Mouse (Mus musculus): ENCODE measurements around the gene Bckdha.

The Bckdha gene

DNA sequence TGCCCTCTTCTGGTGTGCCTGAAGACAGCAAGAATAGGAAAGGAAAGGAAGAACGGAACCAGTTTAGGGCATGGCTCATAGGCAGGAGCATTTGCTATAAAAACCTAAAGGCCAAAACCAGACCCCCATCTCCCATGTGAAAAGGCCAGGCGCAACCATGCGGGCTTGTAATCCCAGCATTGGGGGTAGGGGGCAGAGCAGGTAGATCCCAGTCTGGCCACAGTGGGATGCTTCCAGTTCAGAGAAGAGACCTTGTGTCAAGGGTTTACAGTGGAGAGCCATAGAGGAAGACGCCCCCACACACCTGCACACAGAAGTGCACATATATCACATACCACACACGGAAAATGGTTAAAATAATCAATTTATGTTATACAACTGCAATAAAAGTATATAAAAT is 44.7 kb downstream of the Bckdha start:
- no peak for DNase-seq (ENCODE audit: low read depth)

DNA sequence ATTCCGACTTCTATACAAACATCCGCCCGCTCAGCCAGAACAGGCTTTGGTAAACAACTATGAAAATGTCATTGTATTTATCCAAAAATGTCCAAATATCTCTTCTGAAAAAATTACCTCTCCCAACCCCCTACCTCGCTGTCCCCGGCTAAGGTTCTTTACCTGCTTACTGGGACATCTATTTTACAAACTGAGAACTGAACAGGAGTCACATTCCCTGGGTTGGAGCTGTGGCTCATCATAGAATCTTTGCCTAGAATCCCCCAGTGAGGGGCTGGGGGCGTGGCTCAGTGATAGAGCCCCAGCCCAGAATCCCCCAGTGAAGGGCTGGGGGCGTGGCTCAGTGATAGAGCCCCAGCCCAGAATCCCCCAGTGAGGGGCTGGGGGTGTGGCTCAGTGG is 47.3 kb downstream of the Bckdha start:
- no peak for DNase-seq (ENCODE audit: low read depth)

DNA sequence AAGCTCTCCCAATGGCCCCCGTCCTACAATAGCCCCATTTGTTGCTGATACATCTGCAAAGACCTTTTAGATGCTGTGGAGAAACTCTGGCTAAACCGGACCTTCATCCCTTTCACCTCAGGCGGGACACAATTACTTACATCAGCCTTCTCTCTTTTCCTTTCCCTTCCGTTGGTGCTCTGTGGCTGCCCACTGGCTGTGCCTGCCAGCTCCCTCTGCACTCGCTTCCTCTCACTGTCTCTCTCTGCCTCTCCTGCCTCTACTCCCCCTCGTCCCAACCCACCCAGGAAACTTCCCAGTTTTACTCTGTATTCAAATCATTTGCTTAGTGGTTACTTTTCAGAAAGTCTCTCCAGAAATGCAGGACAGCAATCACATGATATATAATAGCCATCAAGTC is 48.7 kb downstream of the Bckdha start:
- no peak for DNase-seq (ENCODE audit: low read depth)

DNA sequence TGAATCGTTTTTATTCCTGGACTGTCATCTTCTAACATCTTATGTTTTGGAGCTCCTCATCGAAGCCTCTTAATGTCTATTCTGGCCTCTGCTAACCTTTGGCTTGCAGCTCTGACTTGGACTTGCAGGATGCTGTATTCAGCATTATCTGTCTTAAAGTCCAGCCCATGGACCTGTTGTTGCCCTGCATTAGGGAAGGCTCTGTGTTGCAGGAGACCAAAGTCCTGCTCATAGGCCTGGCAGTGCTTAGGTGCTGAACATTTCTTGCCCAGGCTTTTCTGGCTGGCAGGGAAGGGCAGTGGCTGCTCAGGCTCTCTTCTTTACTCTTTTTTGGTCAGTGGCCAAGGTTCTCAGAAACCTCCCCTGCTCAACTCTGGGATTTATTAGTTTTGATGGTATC is 51.6 kb downstream of the Bckdha start:
- DNase-seq (ENCODE audit: low read depth): no peak

DNA sequence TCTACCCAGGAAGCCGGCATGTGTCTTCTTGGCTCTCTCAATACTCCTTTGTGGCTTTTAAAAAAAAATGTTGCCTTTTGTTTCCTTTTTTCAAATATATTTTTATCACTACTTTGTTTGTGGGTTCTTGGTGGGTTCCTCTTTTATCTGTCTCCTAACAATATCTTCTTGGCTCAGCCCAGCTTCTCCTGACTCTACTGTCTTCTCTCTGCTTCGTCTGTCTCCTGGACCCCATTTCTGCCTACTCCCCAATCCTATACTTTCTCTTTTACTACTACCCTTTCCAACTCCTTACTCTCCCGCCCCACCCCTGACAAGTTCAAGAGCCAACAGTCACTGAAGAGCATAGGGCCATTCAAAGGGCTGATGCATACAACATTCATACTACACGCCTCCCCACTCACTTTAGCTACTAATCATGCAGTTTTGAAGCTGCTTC is 52.1 kb downstream of the Bckdha start:
- no peak for DNase-seq (ENCODE audit: low read depth)

DNA sequence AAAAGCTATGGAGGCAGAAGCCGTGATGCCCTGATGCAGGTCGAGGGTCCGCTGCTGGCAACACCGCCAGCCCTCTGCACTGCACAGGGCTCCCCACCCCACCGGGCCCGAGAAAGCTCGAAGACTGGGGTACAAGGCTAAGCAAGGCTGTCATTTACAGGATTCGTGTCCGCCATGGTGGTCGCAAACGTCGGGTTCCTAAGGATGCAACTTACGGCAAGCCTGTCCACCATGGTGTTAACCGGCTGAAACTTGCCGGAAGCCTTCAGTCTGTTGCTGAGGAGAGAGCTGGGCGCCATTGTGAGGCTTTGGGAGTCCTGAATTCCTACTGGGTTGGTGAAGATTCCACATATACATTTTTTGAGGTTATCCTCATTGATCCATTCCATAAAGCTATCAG is 57.4 kb downstream of the Bckdha start:
- no peak for DNase-seq (ENCODE audit: low read depth)

DNA sequence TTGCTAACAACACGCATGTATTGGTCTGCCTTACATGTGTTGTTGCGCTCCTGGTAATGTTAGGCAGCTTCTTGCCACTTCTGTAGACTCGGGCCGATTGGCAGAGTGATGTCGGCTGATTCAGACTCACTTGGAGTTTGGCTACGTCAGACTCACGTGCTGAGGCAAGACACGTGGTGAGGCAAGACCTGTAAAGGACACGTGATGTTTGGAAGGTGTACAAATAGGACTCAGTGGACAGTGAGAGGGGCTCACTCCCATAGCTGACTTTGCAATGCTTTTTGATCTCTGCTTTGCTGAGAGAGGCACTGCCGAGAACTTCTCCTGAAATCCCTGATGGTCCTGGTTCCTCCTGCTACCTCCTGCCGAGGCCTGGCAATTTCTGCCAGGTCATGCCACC is 58.1 kb downstream of the Bckdha start:
- no peak for DNase-seq (ENCODE audit: low read depth)

DNA sequence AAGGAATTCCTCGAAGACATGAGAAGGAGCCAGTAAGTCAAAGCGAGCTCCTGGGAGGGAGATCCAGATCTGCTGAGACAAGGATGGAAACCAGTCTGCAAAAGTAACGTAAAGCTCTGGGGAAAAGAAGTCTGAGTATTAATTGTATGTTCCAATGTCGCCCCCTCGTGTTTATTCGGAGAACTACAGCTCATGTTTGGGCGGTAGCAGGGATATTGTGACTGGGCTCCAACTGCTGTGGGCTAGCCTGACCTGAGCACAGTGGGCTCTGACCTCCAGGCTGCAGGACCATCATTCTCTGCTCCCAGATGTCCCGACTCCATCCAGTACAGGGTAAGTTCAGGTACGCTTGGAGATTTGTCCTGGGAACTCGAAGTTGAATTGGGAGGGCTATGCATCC is 59.1 kb downstream of the Bckdha start:
- peak; percentile 28 for DNase-seq (ENCODE audit: low read depth)

DNA sequence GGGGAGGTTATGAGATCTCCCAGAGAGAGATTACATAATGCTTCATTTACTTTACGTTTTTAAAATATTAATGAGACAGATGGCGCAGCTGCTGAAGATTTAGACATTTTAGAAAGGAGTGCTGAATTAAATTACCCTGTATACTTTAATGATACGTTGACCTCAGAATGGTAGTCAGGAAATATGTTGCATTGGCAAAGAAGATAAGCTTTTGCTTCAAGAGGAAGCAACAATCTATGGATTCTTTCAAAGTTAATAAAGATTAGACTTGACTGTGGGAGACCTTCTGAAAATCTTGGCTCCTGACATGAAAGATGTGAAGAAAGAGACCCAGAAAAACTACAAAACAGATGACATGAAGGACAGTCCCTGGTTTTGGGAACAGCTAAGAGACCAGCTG is 64.9 kb downstream of the Bckdha start:
- DNase-seq (ENCODE audit: low read depth): no peak

DNA sequence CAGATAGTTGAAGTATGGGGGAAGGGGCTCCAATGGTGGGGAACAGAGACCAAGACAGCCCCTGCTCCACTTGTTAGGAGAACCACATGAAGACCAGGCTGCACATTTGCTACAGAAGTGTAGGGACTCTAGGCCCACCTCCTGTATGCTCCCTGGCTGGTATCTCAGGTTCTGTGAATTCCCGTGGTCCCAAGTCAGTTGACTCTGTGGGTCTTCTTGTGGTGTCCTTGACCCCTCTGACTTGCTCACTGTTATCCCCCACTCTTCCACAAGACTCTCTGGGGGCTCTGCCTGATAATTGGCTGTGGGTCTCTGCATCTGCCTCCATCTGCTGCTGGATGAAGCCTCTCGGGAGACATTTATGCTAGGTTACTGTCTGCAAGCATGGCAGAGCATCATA is 67.6 kb downstream of the Bckdha start:
- no peak for DNase-seq (ENCODE audit: low read depth)

DNA sequence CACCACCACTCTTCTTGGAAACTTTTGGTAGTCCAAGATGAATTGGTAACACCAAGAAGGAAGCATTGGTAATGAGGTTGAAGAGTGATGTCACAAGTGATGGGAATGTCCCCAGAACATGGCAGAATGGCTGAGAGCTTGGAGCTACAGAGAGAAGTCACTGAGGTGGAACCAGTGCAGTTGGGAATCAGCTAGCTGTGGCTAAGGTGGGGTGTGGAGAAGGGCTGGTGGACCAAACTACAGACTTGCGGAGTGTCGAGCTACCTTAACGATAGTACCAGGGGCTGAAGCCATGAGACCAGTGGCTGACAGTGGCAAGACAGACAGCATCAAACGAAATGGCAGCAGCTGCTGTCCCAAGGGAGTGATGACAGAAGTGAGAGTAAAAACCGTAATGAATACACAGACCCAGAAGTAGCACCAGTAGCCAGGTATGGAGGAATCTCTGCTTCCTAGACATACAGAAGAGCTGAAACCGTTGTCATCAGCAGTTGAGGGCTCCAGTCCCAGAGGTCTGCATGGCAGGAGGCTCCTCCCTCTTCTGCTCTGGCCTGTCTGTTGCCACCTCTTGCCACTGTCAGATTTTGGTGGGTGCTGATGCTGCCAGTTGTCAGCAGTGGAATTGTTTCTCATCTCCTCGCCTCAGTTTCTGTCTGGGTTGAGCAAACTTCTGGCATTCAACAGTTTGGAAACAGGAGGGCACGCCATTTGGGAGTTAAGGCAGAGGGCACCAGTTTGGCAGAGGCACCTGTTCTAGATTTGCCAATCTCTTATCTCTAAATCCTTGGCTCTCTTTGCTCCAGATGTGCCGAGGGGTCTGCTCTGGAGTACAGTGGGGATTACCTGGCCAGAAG is 73.2 kb downstream of the Bckdha start:
- DNase-seq (ENCODE audit: low read depth): no peak

DNA sequence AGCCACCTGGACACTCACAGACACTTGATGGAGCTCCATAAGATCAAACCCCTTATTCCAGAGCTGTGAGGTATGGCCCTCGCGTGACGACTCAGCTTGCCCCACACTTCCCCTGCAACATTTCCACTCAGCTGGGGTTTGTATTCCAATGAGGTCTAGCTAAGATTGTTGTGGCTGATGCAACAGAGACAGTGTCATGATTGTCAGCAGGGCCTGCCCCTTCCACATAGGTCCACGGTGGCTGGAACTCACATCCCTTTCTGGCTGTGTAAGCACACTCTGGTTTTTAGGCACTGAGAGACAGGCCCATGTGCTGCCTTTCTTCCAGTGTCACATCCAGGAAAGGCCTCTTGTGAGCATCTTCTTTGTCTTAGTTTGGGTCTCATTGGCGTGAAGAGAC is 74.1 kb downstream of the Bckdha start:
- DNase-seq (ENCODE audit: low read depth): no peak

DNA sequence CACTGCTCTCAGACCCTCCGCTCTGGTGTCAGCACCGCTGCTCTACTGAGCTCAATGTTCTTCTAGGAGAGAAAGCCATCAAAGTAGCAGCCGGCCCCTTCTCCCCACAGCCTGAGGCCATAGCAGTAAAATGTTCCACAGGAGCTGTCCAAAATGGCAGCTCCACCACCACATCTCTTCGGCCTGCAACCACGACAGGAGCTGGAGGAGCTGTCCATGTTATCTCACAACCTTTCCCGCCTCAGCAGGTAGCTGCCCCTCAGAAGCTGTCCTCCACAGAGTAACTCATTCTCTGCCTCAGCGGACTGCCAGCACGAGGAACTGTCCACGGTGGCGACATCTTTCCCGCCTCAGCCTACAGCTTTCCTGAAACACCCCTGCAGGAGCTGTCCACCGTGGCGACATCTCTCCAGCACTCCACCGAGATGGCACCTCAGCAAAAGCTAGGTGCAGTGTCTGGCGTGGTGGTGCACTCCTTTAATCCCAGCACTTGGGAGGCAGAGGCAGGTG is 76.4 kb downstream of the Bckdha start:
- DNase-seq (ENCODE audit: low read depth): no peak

Measured in fibroblast of lung, adult 2 months (primary cell).